Mouse (Mus musculus) hindbrain, embryonic 13.5 days (tissue): ENCODE measurements around the gene Primpol. TPM values are rescaled to one million over a fixed set of nuclear protein-coding genes. Genes with fewer than 3 reads are reported as not detected.
"Not testable (repeated sequence)": the region's sequence is repeated elsewhere in the genome, so short reads cannot be mapped to it uniquely, and the experiment has no call there.

Source experiments
- ATAC-seq: fragments of 200-750 bp; cut with Nextera tagmentation; 2 replicates; pipeline ENCODE4 v1.8.0; 2017; ENCODE audit warnings: moderate TSS enrichment; ENCODE audit not compliant: low FRiP score
- H3K27ac ChIP-seq: fragments of 300-500 bp; sonication (generic); 2 replicates; pipeline ENCODE4 v1.5.1; 2015; ENCODE audit warnings: inconsistent platforms, mild to moderate bottlenecking, moderate library complexity
- H3K27me3 ChIP-seq: fragments of 300-500 bp; sonication (generic); 2 replicates; pipeline ENCODE4 v1.6.1; 2015; ENCODE audit warnings: mild to moderate bottlenecking, inconsistent platforms
- H3K36me3 ChIP-seq: fragments of 300-500 bp; sonication (generic); 2 replicates; pipeline ENCODE4 v1.6.1; 2015; ENCODE audit warnings: mild to moderate bottlenecking, inconsistent platforms
- H3K4me1 ChIP-seq: fragments of 300-500 bp; sonication (generic); replicated peaks from 2 replicates; pipeline ENCODE4 v1.6.1; 2015; ENCODE audit warnings: inconsistent platforms
- H3K4me2 ChIP-seq: fragments of 300-500 bp; sonication (generic); 2 replicates; pipeline ENCODE4 v1.6.1; 2015; ENCODE audit warnings: inconsistent platforms, mild to moderate bottlenecking, moderate library complexity
- H3K4me3 ChIP-seq: fragments of 300-500 bp; sonication (generic); 2 replicates; pipeline ENCODE4 v1.5.1; 2015; ENCODE audit warnings: mild to moderate bottlenecking, inconsistent platforms
- H3K9ac ChIP-seq: fragments of 300-500 bp; sonication (generic); 2 replicates; pipeline ENCODE4 v1.6.1; 2015; ENCODE audit warnings: mild to moderate bottlenecking, inconsistent platforms
- H3K9me3 ChIP-seq: fragments of 300-500 bp; sonication (generic); 2 replicates; pipeline ENCODE4 v1.6.1; 2016; ENCODE audit warnings: inconsistent platforms
- WGBS: fragments of 180-500 bp; shearing (Covaris S2); methylation state at CpG from one replicate; pipeline ENCODE4 v1.1.7; 2015; 5-methylcytosine and 5-hydroxymethylcytosine counted together
- polyA plus RNA-seq: library from polyadenylated mRNA; unstranded; fragments of >200 nt; fragmentation: Nextera tagmentation; extraction: Ambion mirVana; gene quantifications from 2 replicates; pipeline ENCODE4 v1.2.1, GENCODE M21; 2015

Primpol gene
- polyA plus RNA-seq, 1 experiment from 2014 or later = 9.8 TPM

DNA sequence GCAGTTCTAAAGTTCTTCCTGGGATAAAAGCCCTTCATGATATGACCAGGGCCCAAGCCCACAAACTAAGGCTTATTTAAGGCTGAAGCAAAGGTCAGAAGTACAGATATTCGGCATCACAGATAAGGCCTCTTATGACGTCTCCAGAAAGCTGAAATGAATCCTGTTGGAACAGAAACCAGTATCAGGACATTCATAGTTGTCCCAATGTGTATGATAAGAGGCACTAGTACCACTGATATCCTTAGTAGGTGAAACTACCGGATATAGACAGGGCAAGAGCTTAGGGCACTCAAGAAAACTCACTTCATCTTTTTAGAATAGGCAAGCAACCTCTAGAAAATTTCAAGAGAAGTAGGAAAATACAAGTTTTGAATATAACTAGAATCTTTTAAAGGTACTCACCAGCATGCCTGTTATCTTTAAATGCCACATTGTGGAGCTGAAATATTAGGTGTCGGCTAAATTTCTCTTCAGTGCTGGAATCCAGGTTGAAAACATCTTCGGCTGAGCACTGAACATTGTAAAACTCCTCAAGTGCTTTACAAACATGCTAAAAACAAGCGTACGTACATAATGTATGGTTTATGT, 17.6 kb downstream of the Primpol start:
- Histone ChIP-seq H3K27ac (no peak overlapping the region), H3K4me1 (no peaks in the 10 kb centered on the region), H3K9me3 (no peaks in the 10 kb centered on the region), H3K4me2 (no peak overlapping the region), H3K27me3 (no peaks in the 10 kb centered on the region), H3K4me3 (no peak overlapping the region), H3K36me3 (no peaks in the 10 kb centered on the region), H3K9ac (no peak overlapping the region)
- 95% methylated on average over 7 of the region's 7 CpGs for WGBS
- ATAC-seq = no peak

DNA sequence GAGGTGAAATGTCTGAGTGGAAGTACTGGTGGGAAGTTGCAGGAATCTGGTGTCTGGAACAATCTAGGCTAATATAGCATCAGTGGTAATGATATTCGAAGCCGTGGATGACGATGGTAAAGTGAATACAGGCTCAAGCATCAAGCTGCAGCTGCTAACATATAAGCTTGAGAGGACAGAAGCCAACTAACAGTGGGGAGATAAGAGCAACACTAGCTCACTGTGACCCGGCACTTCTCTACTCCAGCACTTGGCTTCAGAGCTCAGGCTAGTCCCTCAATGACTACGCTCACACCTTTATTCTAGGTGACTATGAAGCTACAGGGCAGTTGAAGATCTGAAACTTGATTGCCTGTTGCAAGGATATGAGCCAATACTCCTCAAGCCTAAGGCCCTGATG, 18.3 kb downstream of the Primpol start:
- no peaks in the 10 kb centered on the region for H3K36me3 ChIP-seq
- no peaks in the 10 kb centered on the region for H3K4me1 ChIP-seq
- no peak for ATAC-seq
- H3K9ac ChIP-seq = no peak overlapping the region
- H3K4me2 ChIP-seq = no peak overlapping the region
- H3K9me3 ChIP-seq = no peaks in the 10 kb centered on the region
- 95% methylated on average over 5 of the region's 5 CpGs for WGBS
- no peak overlapping the region for H3K27ac ChIP-seq
- no peak overlapping the region for H3K4me3 ChIP-seq
- no peaks in the 10 kb centered on the region for H3K27me3 ChIP-seq

DNA sequence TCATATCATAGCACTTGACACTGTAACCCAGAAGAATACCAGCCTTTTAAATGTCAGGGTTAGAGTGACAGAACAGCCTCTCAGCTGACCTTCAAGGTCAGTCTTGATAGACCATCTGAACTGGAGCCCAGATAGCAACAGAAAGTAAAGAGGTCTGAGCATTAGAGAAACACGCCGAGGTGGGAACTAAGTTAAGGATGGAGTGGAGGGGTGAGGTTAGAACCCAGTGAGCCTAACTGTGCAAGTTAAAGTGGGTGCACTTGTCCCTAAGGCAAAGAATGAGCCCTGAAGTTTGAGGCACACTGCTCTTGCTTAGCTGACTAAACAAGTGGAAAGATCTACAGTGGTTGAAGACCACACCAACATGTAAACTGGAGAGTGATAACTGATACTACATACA, 18.9 kb downstream of the Primpol start:
- no peak for ATAC-seq
- H3K4me1 ChIP-seq = no peaks in the 10 kb centered on the region
- 95% methylated on average over 2 of the region's 2 CpGs for WGBS
- no peak overlapping the region for H3K4me3 ChIP-seq
- no peak overlapping the region for H3K27ac ChIP-seq
- H3K4me2 ChIP-seq = no peak overlapping the region
- H3K9ac ChIP-seq = no peak overlapping the region
- no peaks in the 10 kb centered on the region for H3K9me3 ChIP-seq
- no peaks in the 10 kb centered on the region for H3K27me3 ChIP-seq
- H3K36me3 ChIP-seq = no peaks in the 10 kb centered on the region

DNA sequence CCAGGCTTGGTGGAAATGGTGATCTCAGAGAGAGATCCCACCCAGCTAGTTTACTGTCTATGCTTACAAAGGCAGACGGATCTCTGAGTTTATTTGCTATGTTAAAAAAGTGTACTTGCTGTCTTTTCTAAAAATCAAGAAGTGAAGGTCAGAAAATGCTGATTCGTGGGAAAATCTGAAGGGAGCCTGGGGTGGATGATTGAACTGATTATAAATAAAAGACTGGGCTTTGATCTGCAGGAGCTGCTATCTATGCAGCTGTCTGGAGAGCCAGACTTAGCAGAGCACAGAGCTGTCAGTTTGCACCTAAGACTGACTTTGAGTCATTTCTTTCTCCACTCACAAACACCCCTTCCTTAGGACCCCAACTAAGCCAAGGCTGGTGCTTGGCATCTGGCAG, 19.6 kb downstream of the Primpol start:
- Histone ChIP-seq H3K4me1 (no peaks in the 10 kb centered on the region), H3K4me2 (no peak overlapping the region), H3K36me3 (no peaks in the 10 kb centered on the region), H3K27me3 (no peaks in the 10 kb centered on the region), H3K9ac (no peak overlapping the region), H3K9me3 (no peaks in the 10 kb centered on the region), H3K4me3 (no peak overlapping the region), H3K27ac (no peak overlapping the region)
- 83% methylated on average over 2 of the region's 2 CpGs for WGBS
- no peak for ATAC-seq

DNA sequence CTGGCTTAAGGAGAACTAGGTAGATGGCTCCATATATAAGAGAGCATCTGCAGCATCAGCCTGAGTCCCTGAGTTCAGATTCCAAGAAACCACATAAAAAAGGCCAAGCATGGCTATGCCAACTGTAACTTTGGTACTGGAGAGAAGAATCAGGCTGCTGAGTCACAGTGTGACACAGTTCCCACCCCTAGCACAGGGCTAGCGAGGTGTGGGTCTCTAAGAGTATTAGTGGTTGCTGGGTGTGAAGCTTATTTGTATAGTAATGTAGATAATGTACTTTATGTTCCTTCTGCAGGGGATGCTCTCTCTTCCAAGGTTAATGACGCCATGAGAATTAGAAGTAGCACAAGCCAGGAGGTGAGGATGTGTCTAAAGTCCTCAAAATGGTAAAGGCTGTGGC, 20.5 kb downstream of the Primpol start:
- WGBS = 86% methylated on average over 2 of the region's 2 CpGs
- no peak overlapping the region for H3K4me3 ChIP-seq
- H3K27me3 ChIP-seq = no peaks in the 10 kb centered on the region
- no peaks in the 10 kb centered on the region for H3K4me1 ChIP-seq
- no peaks in the 10 kb centered on the region for H3K36me3 ChIP-seq
- H3K9me3 ChIP-seq = no peaks in the 10 kb centered on the region
- no peak overlapping the region for H3K9ac ChIP-seq
- ATAC-seq = no peak
- H3K4me2 ChIP-seq = no peak overlapping the region
- H3K27ac ChIP-seq = no peak overlapping the region

DNA sequence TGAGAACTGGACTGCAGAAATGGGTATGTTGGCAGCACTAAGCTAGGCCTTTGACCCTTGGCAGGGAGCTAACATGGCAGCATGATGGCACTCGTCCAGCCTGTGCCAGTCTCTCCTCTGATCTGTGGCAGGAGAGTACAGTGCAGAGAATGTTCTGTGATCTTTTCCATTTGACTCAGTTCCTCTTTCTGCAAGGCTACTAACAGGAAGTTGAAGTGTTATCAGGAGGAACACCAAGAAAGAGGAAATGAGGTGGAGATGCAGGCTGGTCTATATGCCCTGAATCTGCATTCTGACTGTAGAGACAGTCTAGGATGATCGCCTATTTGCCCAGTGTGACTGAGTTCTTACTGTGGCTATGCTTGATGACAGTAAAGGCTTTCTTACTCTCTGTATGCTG, 21.4 kb downstream of the Primpol start:
- no peaks in the 10 kb centered on the region for H3K27me3 ChIP-seq
- no peak overlapping the region for H3K4me2 ChIP-seq
- no peaks in the 10 kb centered on the region for H3K9me3 ChIP-seq
- no peaks in the 10 kb centered on the region for H3K36me3 ChIP-seq
- WGBS = 93% methylated on average over 2 of the region's 2 CpGs
- H3K27ac ChIP-seq = no peak overlapping the region
- no peak overlapping the region for H3K4me3 ChIP-seq
- ATAC-seq = no peak
- no peak overlapping the region for H3K9ac ChIP-seq
- H3K4me1 ChIP-seq = no peaks in the 10 kb centered on the region

DNA sequence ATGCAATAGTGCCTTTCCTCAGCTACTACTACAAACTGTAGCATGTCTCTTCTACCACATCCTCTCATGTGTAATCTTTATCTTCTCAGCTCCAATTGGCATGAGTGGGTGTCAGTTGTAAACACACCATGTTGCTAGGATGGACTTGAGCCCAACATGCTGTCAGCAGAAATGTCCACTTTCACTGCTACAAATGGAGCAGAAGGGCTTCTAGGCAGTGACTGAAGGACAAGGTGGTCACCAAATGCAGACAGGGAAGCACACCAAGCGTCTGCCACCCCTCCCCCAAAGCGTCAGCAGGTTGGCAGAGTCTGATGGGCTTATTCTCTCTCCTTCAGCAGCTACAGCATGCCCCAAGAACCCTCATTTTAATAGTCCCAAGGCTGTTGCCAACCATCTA, 23.2 kb downstream of the Primpol start:
- Histone ChIP-seq H3K36me3 (no peaks in the 10 kb centered on the region), H3K4me3 (no peak overlapping the region), H3K4me2 (no peak overlapping the region), H3K9me3 (no peaks in the 10 kb centered on the region), H3K27me3 (no peaks in the 10 kb centered on the region), H3K9ac (no peak overlapping the region), H3K27ac (no peak overlapping the region), H3K4me1 (no peaks in the 10 kb centered on the region)
- 88% methylated on average over 2 of the region's 2 CpGs for WGBS
- ATAC-seq = no peak

DNA sequence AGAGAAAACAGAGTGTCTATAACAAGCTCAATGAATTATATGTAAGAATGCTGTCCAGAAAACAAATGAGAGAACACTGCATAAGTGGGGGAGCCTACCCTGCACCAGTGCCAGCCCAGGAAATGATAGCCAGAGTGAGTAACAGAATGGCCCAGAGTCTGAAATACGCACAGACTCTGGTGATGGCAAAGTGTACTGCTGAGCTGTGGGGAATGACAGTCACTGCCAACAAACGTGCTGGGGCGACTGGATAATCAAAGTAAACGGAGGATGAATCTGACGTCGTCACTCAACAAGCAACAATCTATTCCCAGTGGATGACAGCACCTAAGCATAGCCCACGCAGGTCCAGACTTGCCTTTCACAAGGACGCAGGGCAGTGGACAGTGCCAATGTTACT, 23.9 kb downstream of the Primpol start:
- no peak overlapping the region for H3K9ac ChIP-seq
- no peaks in the 10 kb centered on the region for H3K27me3 ChIP-seq
- ATAC-seq = no peak
- H3K36me3 ChIP-seq = no peaks in the 10 kb centered on the region
- H3K4me3 ChIP-seq = no peak overlapping the region
- H3K9me3 ChIP-seq = no peaks in the 10 kb centered on the region
- H3K27ac ChIP-seq = no peak overlapping the region
- H3K4me1 ChIP-seq = no peaks in the 10 kb centered on the region
- WGBS = 82% methylated on average over 8 of the region's 8 CpGs
- no peak overlapping the region for H3K4me2 ChIP-seq

DNA sequence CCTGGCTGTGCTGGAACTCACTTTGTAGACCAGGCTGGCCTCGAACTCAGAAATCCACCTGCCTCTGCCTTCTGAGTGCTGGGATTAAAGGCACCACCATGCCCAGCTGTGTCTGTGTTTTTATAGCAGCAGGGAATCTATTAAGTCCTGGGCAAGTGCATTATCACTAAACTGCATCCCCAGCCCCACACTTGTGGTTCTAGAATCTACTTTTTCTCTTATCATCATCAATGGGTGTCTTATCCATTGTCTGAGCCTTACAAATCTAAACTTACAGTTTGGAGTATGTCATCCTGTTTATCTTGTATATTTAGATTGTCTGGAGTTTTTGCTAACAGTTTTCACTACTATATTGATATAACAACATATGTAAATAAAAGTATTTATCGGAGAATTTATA, 28.3 kb downstream of the Primpol start:
- Histone ChIP-seq H3K27ac (no peak overlapping the region), H3K4me1 (no peaks in the 10 kb centered on the region), H3K27me3 (no peaks in the 10 kb centered on the region), H3K36me3 (no peaks in the 10 kb centered on the region), H3K4me2 (no peak overlapping the region), H3K9me3 (no peaks in the 10 kb centered on the region), H3K9ac (no peak overlapping the region), H3K4me3 (no peak overlapping the region)
- no peak for ATAC-seq
- 97% methylated on average over 2 of the region's 2 CpGs for WGBS

DNA sequence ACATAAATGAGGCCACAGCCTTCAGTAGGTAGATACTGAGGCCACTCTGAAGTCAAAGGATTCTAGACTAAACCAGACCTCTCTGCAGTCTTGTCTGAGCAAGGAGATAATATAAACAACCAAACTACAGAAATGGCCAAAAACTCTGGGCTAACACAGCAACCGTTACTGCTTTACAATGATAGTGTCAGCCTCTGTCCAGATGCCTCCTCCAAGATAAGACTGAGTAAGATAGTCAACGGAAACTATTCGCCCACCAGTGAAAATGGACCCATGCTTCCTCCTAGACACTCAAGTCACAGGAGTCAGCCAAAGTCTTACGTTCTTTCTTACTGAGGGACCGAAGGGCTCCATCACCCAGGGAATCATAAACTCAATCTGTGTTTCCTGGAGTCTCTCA, 29.1 kb downstream of the Primpol start:
- no peak overlapping the region for H3K4me2 ChIP-seq
- H3K27me3 ChIP-seq = no peaks in the 10 kb centered on the region

DNA sequence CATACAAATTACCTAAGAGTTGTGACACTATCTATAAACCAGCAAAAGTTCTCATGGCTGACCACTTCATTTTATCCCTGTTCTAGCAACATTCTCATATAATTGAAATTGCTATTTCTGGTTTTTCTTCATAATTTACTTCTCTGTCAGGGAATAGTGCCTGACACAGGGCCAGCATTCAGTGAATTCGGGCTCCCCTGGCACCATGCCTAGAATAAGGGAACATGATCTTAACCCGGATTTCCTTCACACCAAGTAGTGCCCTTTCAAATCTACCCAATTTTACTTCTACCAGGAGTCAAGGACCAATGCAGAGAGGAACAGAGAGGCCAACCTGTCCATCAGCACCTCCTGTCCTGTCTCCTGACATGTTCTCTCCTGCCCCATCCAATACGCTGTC, 31.4 kb downstream of the Primpol start:
- H3K4me1 ChIP-seq = no peaks in the 10 kb centered on the region
- no peaks in the 10 kb centered on the region for H3K27me3 ChIP-seq
- H3K9me3 ChIP-seq = no peaks in the 10 kb centered on the region
- 0 out of 2 replicates have a peak, but pooled peaks cover 6% of the 10 kb centered on the region for H3K36me3 ChIP-seq
- no peak overlapping the region for H3K4me3 ChIP-seq
- 88% methylated on average over 3 of the region's 3 CpGs for WGBS
- no peak overlapping the region for H3K4me2 ChIP-seq
- no peak for ATAC-seq
- no peak overlapping the region for H3K27ac ChIP-seq
- no peak overlapping the region for H3K9ac ChIP-seq

More for the DNA sequence above, 29.1 kb downstream of the Primpol start:
- no peak for ATAC-seq
- Histone ChIP-seq H3K9me3 (no peaks in the 10 kb centered on the region), H3K36me3 (no peaks in the 10 kb centered on the region), H3K27ac (no peak overlapping the region), H3K4me1 (no peaks in the 10 kb centered on the region), H3K4me3 (no peak overlapping the region), H3K9ac (no peak overlapping the region)
- WGBS = 94% methylated on average over 5 of the region's 5 CpGs

DNA sequence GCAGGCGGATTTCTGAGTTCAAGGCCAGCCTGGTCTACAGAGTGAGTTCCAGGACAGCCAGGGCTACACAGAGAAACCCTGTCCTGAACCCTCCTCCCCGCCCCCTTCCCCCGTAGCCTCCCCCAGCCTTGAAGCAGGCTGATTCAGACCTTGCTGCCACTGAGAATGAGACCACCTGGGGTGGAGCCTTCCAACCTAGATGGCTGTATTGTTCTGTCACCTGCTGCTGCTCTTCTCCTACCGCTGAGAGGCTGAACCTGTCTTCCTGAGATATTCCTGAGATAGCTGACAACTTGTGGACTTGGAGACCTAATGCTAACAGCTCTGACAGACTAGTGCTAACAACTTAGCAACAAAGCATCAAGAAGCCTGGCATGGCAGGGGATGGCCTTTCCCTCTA, 32.7 kb downstream of the Primpol start:
- not testable (repeated sequence) for H3K27me3 ChIP-seq, H3K27ac ChIP-seq, H3K9me3 ChIP-seq, ATAC-seq, H3K4me3 ChIP-seq, H3K9ac ChIP-seq, H3K4me2 ChIP-seq, H3K4me1 ChIP-seq
- H3K36me3 ChIP-seq = peaks cover 16% of the 10 kb centered on the region
- WGBS = 56% methylated on average over 4 of the region's 4 CpGs

DNA sequence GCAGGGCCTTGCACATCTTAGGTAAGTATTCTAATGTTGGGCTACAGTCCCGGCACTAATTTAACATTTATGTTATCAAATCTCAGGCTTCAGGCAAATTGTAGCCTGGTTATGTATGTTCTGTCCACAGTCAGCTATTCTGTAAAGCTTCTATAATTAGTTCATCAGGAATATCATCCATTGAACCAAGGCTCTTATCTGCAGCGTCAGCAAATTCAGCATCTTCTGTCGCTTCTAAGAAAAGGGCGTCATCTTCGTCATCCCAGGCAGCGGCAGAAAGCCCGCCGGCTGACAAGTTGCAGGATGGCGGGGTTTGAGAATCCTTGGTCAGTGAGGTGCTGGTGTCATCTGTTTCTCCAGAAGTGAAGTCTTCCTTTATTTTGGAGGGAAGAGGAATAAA, 38.2 kb downstream of the Primpol start:
- no peak for ATAC-seq
- Histone ChIP-seq H3K4me1 (no peaks in the 10 kb centered on the region), H3K4me2 (no peak overlapping the region), H3K27ac (no peak overlapping the region), H3K36me3 (peaks cover 51% of the 10 kb centered on the region), H3K9ac (no peak overlapping the region), H3K4me3 (no peak overlapping the region), H3K9me3 (no peaks in the 10 kb centered on the region), H3K27me3 (no peaks in the 10 kb centered on the region)
- WGBS = 95% methylated on average over 9 of the region's 9 CpGs
